Mouse (Mus musculus): ENCODE results near the gene Fkbp1a. TPM values are rescaled to one million over a fixed set of nuclear protein-coding genes. Genes with fewer than 3 reads are reported as not detected.
A peak's percentile ranks its signal among the peaks of the same experiment; 100 is the strongest.

Fkbp1a gene
- polyA plus RNA-seq, 1 experiment from 2014 or later: 657 TPM

- 39% methylated on average over 4 of the region's 4 CpGs for WGBS
- no peak for ATAC-seq (ENCODE audit: extremely low read depth, insufficient number of reproducible peaks, low FRiP score, low TSS enrichment)
Measured at GRCm38 (mm10) chr2:151579183-151579582, 36.9 kb downstream of the Fkbp1a start.

GRCm38 (mm10) chr2:151580945-151581344, 38.7 kb downstream of the Fkbp1a start:
- ATAC-seq (ENCODE audit: extremely low read depth, insufficient number of reproducible peaks, low FRiP score, low TSS enrichment): no peak
- WGBS: 19% methylated on average over 1 of the region's 1 CpGs
- peaks cover 31% of the 10 kb centered on the region for H3K27me3 ChIP-seq (replicated peaks)

More at GRCm38 (mm10) chr2:151579183-151579582, 36.9 kb downstream of the Fkbp1a start:
- Histone ChIP-seq H3K36me3 (no peaks in the 10 kb centered on the region), H3K27ac (replicated peaks) (no peak overlapping the region), H3K27me3 (replicated peaks) (peaks cover 31% of the 10 kb centered on the region), H3K9me3 (no peaks in the 10 kb centered on the region), H3K4me3 (no peak overlapping the region), H3K9ac (no peak overlapping the region), H3K4me2 (no peak overlapping the region), H3K4me1 (peaks cover 28% of the 10 kb centered on the region)

GRCm38 (mm10) chr2:151585934-151586333, 43.7 kb downstream of the Fkbp1a start:
- Histone ChIP-seq H3K27ac (replicated peaks) (no peak overlapping the region), H3K9ac (no peak overlapping the region), H3K27me3 (replicated peaks) (peaks cover 20% of the 10 kb centered on the region; the same call in 1 of the 2 replicates), H3K4me2 (no peak overlapping the region), H3K36me3 (no peaks in the 10 kb centered on the region), H3K4me3 (no peak overlapping the region), H3K9me3 (no peaks in the 10 kb centered on the region), H3K4me1 (peaks cover 7% of the 10 kb centered on the region)
- ATAC-seq (ENCODE audit: extremely low read depth, insufficient number of reproducible peaks, low FRiP score, low TSS enrichment): no peak
- WGBS: 36% methylated on average over 3 of the region's 3 CpGs

More at GRCm38 (mm10) chr2:151580945-151581344, 38.7 kb downstream of the Fkbp1a start:
- Histone ChIP-seq H3K4me3 (no peak overlapping the region), H3K9me3 (no peaks in the 10 kb centered on the region), H3K4me2 (no peak overlapping the region), H3K9ac (no peak overlapping the region), H3K36me3 (no peaks in the 10 kb centered on the region), H3K27ac (replicated peaks) (no peak overlapping the region), H3K4me1 (peaks cover 21% of the 10 kb centered on the region)

GRCm38 (mm10) chr2:151586807-151587206, 44.5 kb downstream of the Fkbp1a start:
- Histone ChIP-seq H3K4me3 (no peak overlapping the region), H3K36me3 (no peaks in the 10 kb centered on the region), H3K27ac (replicated peaks) (no peak overlapping the region), H3K4me2 (no peak overlapping the region), H3K27me3 (replicated peaks) (peaks cover 18% of the 10 kb centered on the region; the same call in 1 of the 2 replicates), H3K9ac (no peak overlapping the region), H3K4me1 (peaks cover 7% of the 10 kb centered on the region), H3K9me3 (no peaks in the 10 kb centered on the region)
- 94% methylated on average over 1 of the region's 1 CpGs for WGBS
- no peak for ATAC-seq (ENCODE audit: extremely low read depth, insufficient number of reproducible peaks, low FRiP score, low TSS enrichment)

- WGBS: 53% methylated on average over 9 of the region's 9 CpGs
- H3K4me3 ChIP-seq: no peak overlapping the region
- H3K4me2 ChIP-seq: no peak overlapping the region
- no peaks in the 10 kb centered on the region for H3K9me3 ChIP-seq
- no peak for ATAC-seq (ENCODE audit: extremely low read depth, insufficient number of reproducible peaks, low FRiP score, low TSS enrichment)
- H3K27ac ChIP-seq (replicated peaks): no peak overlapping the region
- H3K36me3 ChIP-seq: no peaks in the 10 kb centered on the region
- no peak overlapping the region for H3K9ac ChIP-seq
- H3K27me3 ChIP-seq (replicated peaks): peaks cover 18% of the 10 kb centered on the region; the same call in 1 of the 2 replicates
- H3K4me1 ChIP-seq: peaks cover 7% of the 10 kb centered on the region
Measured at GRCm38 (mm10) chr2:151587306-151587705, 45.0 kb downstream of the Fkbp1a start.

- Histone ChIP-seq H3K4me3 (no peak overlapping the region), H3K9ac (no peak overlapping the region), H3K27ac (replicated peaks) (no peak overlapping the region), H3K36me3 (no peaks in the 10 kb centered on the region), H3K9me3 (no peaks in the 10 kb centered on the region), H3K4me2 (no peak overlapping the region), H3K27me3 (replicated peaks) (peaks cover 54% of the 10 kb centered on the region), H3K4me1 (peaks cover 6% of the 10 kb centered on the region; the same call in 1 of the 2 replicates)
- ATAC-seq (ENCODE audit: extremely low read depth, insufficient number of reproducible peaks, low FRiP score, low TSS enrichment): no peak
- 66% methylated on average over 2 of the region's 2 CpGs for WGBS
Measured at GRCm38 (mm10) chr2:151598068-151598467, 55.8 kb downstream of the Fkbp1a start.

- peak; percentile 16; the same call in 1 of the 2 replicates for ATAC-seq (ENCODE audit: extremely low read depth, insufficient number of reproducible peaks, low FRiP score, low TSS enrichment)
- Histone ChIP-seq H3K27me3 (replicated peaks) (peaks cover 46% of the 10 kb centered on the region), H3K4me3 (no peak overlapping the region), H3K4me2 (no peak overlapping the region), H3K27ac (replicated peaks) (no peak overlapping the region), H3K36me3 (no peaks in the 10 kb centered on the region), H3K9ac (no peak overlapping the region), H3K4me1 (peaks cover 12% of the 10 kb centered on the region), H3K9me3 (no peaks in the 10 kb centered on the region)
- WGBS: 49% methylated on average over 4 of the region's 4 CpGs
Measured at GRCm38 (mm10) chr2:151602106-151602505, 59.8 kb downstream of the Fkbp1a start.

GRCm38 (mm10) chr2:151603630-151604029, 61.3 kb downstream of the Fkbp1a start:
- H3K27me3 ChIP-seq (replicated peaks): peaks cover 47% of the 10 kb centered on the region
- H3K36me3 ChIP-seq: no peaks in the 10 kb centered on the region
- H3K9me3 ChIP-seq: no peaks in the 10 kb centered on the region
- H3K4me3 ChIP-seq: no peak overlapping the region
- no peak overlapping the region for H3K27ac ChIP-seq (replicated peaks)
- ATAC-seq (ENCODE audit: extremely low read depth, insufficient number of reproducible peaks, low FRiP score, low TSS enrichment): no peak
- 48% methylated on average over 4 of the region's 4 CpGs for WGBS
- peaks cover 12% of the 10 kb centered on the region for H3K4me1 ChIP-seq
- no peak overlapping the region for H3K4me2 ChIP-seq
- H3K9ac ChIP-seq: no peak overlapping the region

GRCm38 (mm10) chr2:151605437-151605987, 63.2 kb downstream of the Fkbp1a start:
- peaks cover 30% of the 10 kb centered on the region for H3K27me3 ChIP-seq (replicated peaks)
- no peaks in the 10 kb centered on the region for H3K9me3 ChIP-seq
- H3K4me2 ChIP-seq: 0 out of 2 replicates have a peak overlapping the region, but pooled peaks have one; percentile 4
- no peak overlapping the region for H3K27ac ChIP-seq (replicated peaks)
- H3K4me3 ChIP-seq: no peak overlapping the region
- H3K36me3 ChIP-seq: no peaks in the 10 kb centered on the region
- WGBS: 36% methylated on average over 11 of the region's 11 CpGs
- ATAC-seq (ENCODE audit: extremely low read depth, insufficient number of reproducible peaks, low FRiP score, low TSS enrichment): no peak
- H3K9ac ChIP-seq: no peak overlapping the region
- peaks cover 12% of the 10 kb centered on the region for H3K4me1 ChIP-seq

- Histone ChIP-seq H3K4me1 (peaks cover 6% of the 10 kb centered on the region), H3K9ac (no peak overlapping the region), H3K4me2 (no peak overlapping the region), H3K9me3 (no peaks in the 10 kb centered on the region), H3K36me3 (no peaks in the 10 kb centered on the region), H3K27me3 (replicated peaks) (peaks cover 15% of the 10 kb centered on the region; the same call in 1 of the 2 replicates), H3K4me3 (no peak overlapping the region), H3K27ac (replicated peaks) (no peak overlapping the region)
- WGBS: 36% methylated on average over 1 of the region's 1 CpGs
- no peak for ATAC-seq (ENCODE audit: extremely low read depth, insufficient number of reproducible peaks, low FRiP score, low TSS enrichment)
Measured at GRCm38 (mm10) chr2:151608435-151608834, 66.2 kb downstream of the Fkbp1a start.

GRCm38 (mm10) chr2:151609974-151610373, 67.7 kb downstream of the Fkbp1a start:
- Histone ChIP-seq H3K27ac (replicated peaks) (no peak overlapping the region), H3K4me1 (peaks cover 6% of the 10 kb centered on the region), H3K9ac (no peak overlapping the region), H3K4me2 (no peak overlapping the region), H3K9me3 (no peaks in the 10 kb centered on the region), H3K36me3 (no peaks in the 10 kb centered on the region), H3K4me3 (no peak overlapping the region), H3K27me3 (replicated peaks) (peaks cover 9% of the 10 kb centered on the region; the same call in 1 of the 2 replicates)
- WGBS: 33% methylated on average over 3 of the region's 3 CpGs
- no peak for ATAC-seq (ENCODE audit: extremely low read depth, insufficient number of reproducible peaks, low FRiP score, low TSS enrichment)
